In genomic region chr2:125404509-125405105, GRCm38 (mm10) we compare ENCODE assay signal across 28 mouse cellular contexts.
A peak's percentile ranks its signal among the peaks of the same experiment; 100 is the strongest.
DNase-seq lines count a peak whose midpoint lies in the region; ATAC-seq and TF ChIP-seq lines count a peak whose summit lies in the region.
"Had no signal": no experiment of that assay in that cellular context is flagged by ENCODE, and none has a peak within 500 bp of the region (broad histone marks: within the 10 kb centered on the region; RNA-seq: fewer than 3 reads in every experiment).

No protein-coding gene starts in this region.

- H3K9ac ChIP-seq in heart, adult 2 months (ENCODE audit: low read depth, low read length): no peak overlapping the region
- no peak overlapping the region for H3K9ac ChIP-seq in lung, embryonic 14.5 days
- H3K9ac ChIP-seq in lung, postnatal 0 days (replicated peaks; ENCODE audit: low read depth): no peak overlapping the region
- H3K9ac ChIP-seq in liver, embryonic 11.5 days (ENCODE audit: low read depth, low read length): no peak overlapping the region
- H3K9ac ChIP-seq: embryonic facial prominence, embryonic 12.5 days; embryonic facial prominence, embryonic 15.5 days; forebrain, postnatal 0 days; heart, embryonic 15.5 days; hindbrain, embryonic 12.5 days; hindbrain, embryonic 15.5 days had no signal

- intact Hi-C loops in heart, adult 2 months (cut with DNase I): no loop called here
- intact Hi-C loops in heart, postnatal 14 days (cut with DNase I): no loop called here

- TF ChIP-seq EP300 in heart, adult 2 months (IDR thresholded peaks at IDR 0.05; ENCODE audit: insufficient read depth, low read depth, low read length): no peak
- TF ChIP-seq EP300 in lung, postnatal 0 days (IDR thresholded peaks at IDR 0.05): no peak

- H3K4me1 ChIP-seq in heart, adult 2 months (ENCODE audit: control insufficient read depth, insufficient read depth, low read length): peaks cover 2% of the 10 kb centered on the region
- H3K4me1 ChIP-seq in lung, embryonic 14.5 days (ENCODE audit: insufficient read depth): 0 out of 2 replicates have a peak, but pooled peaks cover 2% of the 10 kb centered on the region
- H3K4me1 ChIP-seq in lung, postnatal 0 days (ENCODE audit: insufficient read depth, low read depth, low read length): no peaks in the 10 kb centered on the region
- peaks cover 4% of the 10 kb centered on the region; the same call in 1 of the 2 replicates for H3K4me1 ChIP-seq in lung, adult 2 months (ENCODE audit: control insufficient read depth, insufficient read depth, low read length)
- no peaks in the 10 kb centered on the region for H3K4me1 ChIP-seq in liver, embryonic 11.5 days (replicated peaks; ENCODE audit: control insufficient read depth, insufficient read depth, low read length)
- H3K4me1 ChIP-seq: embryonic facial prominence, embryonic 12.5 days; embryonic facial prominence, embryonic 15.5 days; heart, embryonic 15.5 days; hindbrain, embryonic 12.5 days; hindbrain, embryonic 15.5 days had no signal

- no peaks in the 10 kb centered on the region for H3K36me3 ChIP-seq in heart, adult 2 months (ENCODE audit: control insufficient read depth, insufficient read depth, low read length)
- no peaks in the 10 kb centered on the region for H3K36me3 ChIP-seq in lung, embryonic 14.5 days (ENCODE audit: insufficient read depth)
- no peaks in the 10 kb centered on the region for H3K36me3 ChIP-seq in lung, postnatal 0 days (ENCODE audit: insufficient read depth, low read length)
- H3K36me3 ChIP-seq in liver, embryonic 11.5 days (ENCODE audit: control insufficient read depth, insufficient read depth, low read length): no peaks in the 10 kb centered on the region
- H3K36me3 ChIP-seq: embryonic facial prominence, embryonic 15.5 days; G1E; heart, embryonic 15.5 days; hindbrain, embryonic 12.5 days; hindbrain, embryonic 15.5 days had no signal

- no peaks in the 10 kb centered on the region for H3K79me2 ChIP-seq in heart, adult 2 months (replicated peaks; ENCODE audit: control insufficient read depth, insufficient read depth, low read length)

- no peak for TF ChIP-seq POLR2A in heart, adult 2 months (IDR thresholded peaks at IDR 0.05; ENCODE audit: insufficient read depth, low read depth, low read length)
- TF ChIP-seq POLR2A in lung, adult 2 months (IDR thresholded peaks at IDR 0.05; ENCODE audit: borderline replicate concordance, extremely low read depth, low read depth, low read length): no peak

- DNase-seq in heart, adult 2 months: no peak
- no peak for DNase-seq in heart, postnatal 14 days
- DNase-seq in lung, embryonic 14.5 days: peak; percentile 64
- DNase-seq in lung, postnatal 36 days: no peak
- DNase-seq in lung, postnatal 0 days (ENCODE audit: low spot score): peak; percentile 53
- DNase-seq in lung, adult 2 months: no peak
- DNase-seq in lung, postnatal 25 days (ENCODE audit: low spot score): peak; percentile 13
- no peak for DNase-seq in liver, embryonic 11.5 days (ENCODE audit: low spot score)
- DNase-seq: adrenal gland, postnatal 10 days; B cell, adult 2 months; cerebellum, adult 11 months; cerebellum, adult 2 months; cerebellum, adult 9-11 months; cerebellum, postnatal 25 days; forebrain, postnatal 0 days; gastrocnemius, adult 2 months; gastrocnemius, postnatal 14 days; heart, adult 18-20 months had no signal

- ATAC-seq in lung, embryonic 14.5 days (ENCODE audit: insufficient read depth): peak; percentile 56
- peak; percentile 60 for ATAC-seq in lung, postnatal 0 days
- ATAC-seq in liver, embryonic 11.5 days (replicated peaks; ENCODE audit: low FRiP score): no peak
- ATAC-seq: forebrain, embryonic 14.5 days; forebrain, postnatal 0 days; Patski had no signal

- no peak for TF ChIP-seq CTCF in heart, adult 2 months (IDR thresholded peaks at IDR 0.05)
- TF ChIP-seq CTCF in lung, embryonic 14.5 days (IDR thresholded peaks at IDR 0.05; ENCODE audit: low read depth): no peak
- TF ChIP-seq CTCF in lung, postnatal 0 days (IDR thresholded peaks at IDR 0.05): no peak
- no peak for TF ChIP-seq CTCF in lung, adult 2 months (IDR thresholded peaks at IDR 0.05; ENCODE audit: insufficient read depth, low read length)

- no peak overlapping the region for H3K4me3 ChIP-seq in heart, adult 2 months
- no peak overlapping the region for H3K4me3 ChIP-seq in lung, embryonic 14.5 days (ENCODE audit: low read depth, low read length)
- H3K4me3 ChIP-seq in lung, postnatal 0 days (ENCODE audit: low read depth, low read length): no peak overlapping the region
- no peak overlapping the region for H3K4me3 ChIP-seq in lung, adult 2 months (replicated peaks; ENCODE audit: extremely low read depth, low read depth, low read length)
- H3K4me3 ChIP-seq in liver, embryonic 11.5 days (ENCODE audit: low read depth, low read length): no peak overlapping the region
- H3K4me3 ChIP-seq: embryonic facial prominence, embryonic 12.5 days; embryonic facial prominence, embryonic 15.5 days; gastrocnemius, adult 2 months; heart, embryonic 15.5 days; hindbrain, embryonic 12.5 days; hindbrain, embryonic 15.5 days had no signal

- WGBS in heart, adult 2 months: 45% methylated on average over 4 of the region's 4 CpGs
- WGBS in lung, embryonic 14.5 days: 51% methylated on average over 4 of the region's 4 CpGs
- 48% methylated on average over 4 of the region's 4 CpGs for WGBS in lung, postnatal 0 days
- WGBS in lung, adult 2 months: 39% methylated on average over 4 of the region's 4 CpGs
- 51% methylated on average over 4 of the region's 4 CpGs for WGBS in liver, embryonic 11.5 days

- H3K4me2 ChIP-seq in lung, embryonic 14.5 days: no peak overlapping the region
- no peak overlapping the region for H3K4me2 ChIP-seq in lung, postnatal 0 days (replicated peaks; ENCODE audit: low read depth, low read length)
- no peak overlapping the region for H3K4me2 ChIP-seq in liver, embryonic 11.5 days
- H3K4me2 ChIP-seq: embryonic facial prominence, embryonic 12.5 days; embryonic facial prominence, embryonic 15.5 days; heart, embryonic 11.5 days; heart, embryonic 15.5 days; hindbrain, embryonic 12.5 days; hindbrain, embryonic 15.5 days had no signal

- no peaks in the 10 kb centered on the region for H3K27me3 ChIP-seq in heart, adult 2 months (ENCODE audit: control insufficient read depth, insufficient read depth, low read length)
- no peaks in the 10 kb centered on the region for H3K27me3 ChIP-seq in lung, embryonic 14.5 days (ENCODE audit: insufficient read depth, low read length)
- H3K27me3 ChIP-seq in lung, postnatal 0 days (replicated peaks; ENCODE audit: insufficient read depth, low read length): no peaks in the 10 kb centered on the region
- no peaks in the 10 kb centered on the region for H3K27me3 ChIP-seq in liver, embryonic 11.5 days (replicated peaks; ENCODE audit: control insufficient read depth, insufficient read depth, low read length)
- H3K27me3 ChIP-seq: CH12.LX; embryonic facial prominence, embryonic 12.5 days; embryonic facial prominence, embryonic 15.5 days; heart, embryonic 15.5 days; hindbrain, embryonic 12.5 days; hindbrain, embryonic 15.5 days; Patski had no signal

- peak overlapping the region; percentile 47 for H3K27ac ChIP-seq in heart, adult 2 months
- peak overlapping the region; percentile 76 for H3K27ac ChIP-seq in lung, embryonic 14.5 days (ENCODE audit: low read depth)
- H3K27ac ChIP-seq in lung, postnatal 0 days (ENCODE audit: low read length): no peak overlapping the region
- no peak overlapping the region for H3K27ac ChIP-seq in liver, embryonic 11.5 days (ENCODE audit: low read depth, low read length)
- H3K27ac ChIP-seq: embryonic facial prominence, embryonic 12.5 days; embryonic facial prominence, embryonic 15.5 days; gastrocnemius, adult 2 months; heart, embryonic 15.5 days; hindbrain, embryonic 12.5 days; hindbrain, embryonic 15.5 days had no signal

- H3K9me3 ChIP-seq in lung, embryonic 14.5 days (ENCODE audit: low read depth, low read length): no peaks in the 10 kb centered on the region
- no peaks in the 10 kb centered on the region for H3K9me3 ChIP-seq in lung, postnatal 0 days (ENCODE audit: low read length)
- H3K9me3 ChIP-seq in liver, embryonic 11.5 days (ENCODE audit: control insufficient read depth, low read length): no peaks in the 10 kb centered on the region
- H3K9me3 ChIP-seq: embryonic facial prominence, embryonic 12.5 days; embryonic facial prominence, embryonic 15.5 days; G1E; heart, embryonic 15.5 days; hindbrain, embryonic 12.5 days; hindbrain, embryonic 15.5 days had no signal

Comparison
In these comparisons a context has a peak if more than half of its experiments do, and no peak if none do; other contexts are left out.
1. DNase-seq: peak in lung, embryonic 14.5 days (single experiment), lung, postnatal 0 days (single experiment) and lung, postnatal 25 days (single experiment); none in heart, adult 2 months (0 of 2), heart, postnatal 14 days (0 of 2), lung, postnatal 36 days (single experiment), lung, adult 2 months (single experiment) and liver, embryonic 11.5 days (single experiment).
2. H3K27ac ChIP-seq: peak in heart, adult 2 months (single experiment) and lung, embryonic 14.5 days (single experiment); none in lung, postnatal 0 days (single experiment) and liver, embryonic 11.5 days (single experiment).